Mouse (Mus musculus) intestine, postnatal 0 days (tissue): Measurements from ENCODE around the gene Slc4a1. TPM values are rescaled to one million over a fixed set of nuclear protein-coding genes. Genes with fewer than 3 reads are reported as not detected.

Experiments
- ATAC-seq: fragments of 200-750 bp; cut with Nextera tagmentation; 2 replicates; pipeline ENCODE4 v1.8.0; 2017; ENCODE audit warnings: mild to moderate bottlenecking, moderate TSS enrichment, moderate library complexity
- H3K27ac ChIP-seq: fragments of 300-500 bp; sonication (generic); 2 replicates; pipeline ENCODE4 v1.5.1; 2014; ENCODE audit warnings: mild to moderate bottlenecking, low read depth, low read length, moderate library complexity
- H3K27me3 ChIP-seq: fragments of 300-500 bp; sonication (generic); replicated peaks from 2 replicates; pipeline ENCODE4 v1.6.1; 2014; ENCODE audit warnings: low read length, mixed read lengths; ENCODE audit not compliant: control insufficient read depth, insufficient read depth
- H3K36me3 ChIP-seq: fragments of 300-500 bp; sonication (generic); 2 replicates; pipeline ENCODE4 v1.6.1; 2014; ENCODE audit warnings: mild to moderate bottlenecking, moderate library complexity; ENCODE audit not compliant: control insufficient read depth, insufficient read depth
- H3K4me1 ChIP-seq: fragments of 300-500 bp; sonication (generic); replicated peaks from 2 replicates; pipeline ENCODE4 v1.6.1; 2014; ENCODE audit warnings: antibody characterized with exemption, low read length, mixed read lengths; ENCODE audit not compliant: control insufficient read depth, insufficient read depth
- H3K4me2 ChIP-seq: fragments of 300-500 bp; sonication (generic); replicated peaks from 2 replicates; pipeline ENCODE4 v1.6.1; 2014; ENCODE audit warnings: low read depth, mild to moderate bottlenecking, moderate library complexity
- H3K4me3 ChIP-seq: fragments of 300-500 bp; sonication (generic); 2 replicates; pipeline ENCODE4 v1.5.1; 2014; ENCODE audit warnings: low read depth, low read length
- H3K9ac ChIP-seq: fragments of 300-500 bp; sonication (generic); 2 replicates; pipeline ENCODE4 v1.6.1; 2014; ENCODE audit warnings: mild to moderate bottlenecking, low read depth, low read length
- H3K9me3 ChIP-seq: fragments of 300-500 bp; sonication (generic); 2 replicates; pipeline ENCODE4 v1.6.1; 2016; ENCODE audit warnings: mixed run types; ENCODE audit not compliant: control insufficient read depth
- CTCF ChIP-seq: sonication (generic); IDR thresholded peaks from 2 replicates; pipeline ENCODE4 v1.5.1; 2016; ENCODE audit warnings: low read depth, mild to moderate bottlenecking, control low read depth, antibody characterized with exemption, moderate library complexity
- WGBS: fragments of 180-500 bp; shearing (Covaris S2); extraction: QIAGEN DNeasy Blood & Tissue Kit; methylation state at CpG from one replicate; pipeline ENCODE4 v1.1.7; 2014; 5-methylcytosine and 5-hydroxymethylcytosine counted together
- polyA plus RNA-seq: library from polyadenylated mRNA; unstranded; fragments of >200 nt; fragmentation: Nextera tagmentation; extraction: Ambion mirVana; gene quantifications from 2 replicates; pipeline ENCODE4 v1.2.1, GENCODE M21; 2015

Gene Slc4a1
- polyA plus RNA-seq, 1 experiment from 2014 or later: 0.29 TPM

- Histone ChIP-seq H3K27ac (no peak overlapping the region), H3K27me3 (no peaks in the 10 kb centered on the region), H3K9me3 (no peaks in the 10 kb centered on the region), H3K36me3 (no peaks in the 10 kb centered on the region), H3K4me2 (no peak overlapping the region), H3K4me3 (no peak overlapping the region), H3K4me1 (peaks cover 5% of the 10 kb centered on the region; the same call in 1 of the 2 replicates), H3K9ac (no peak overlapping the region)
- 46% methylated on average over 14 of the region's 14 CpGs for WGBS
- no peak for TF ChIP-seq CTCF
- no peak for ATAC-seq
Measured at GRCm38 (mm10) chr11:102372936-102373335, 6.9 kb upstream of the Slc4a1 start.

- WGBS: 84% methylated on average over 12 of the region's 12 CpGs
- no peak for TF ChIP-seq CTCF
- Histone ChIP-seq H3K9me3 (no peaks in the 10 kb centered on the region), H3K4me1 (peaks cover 5% of the 10 kb centered on the region; the same call in 1 of the 2 replicates), H3K27me3 (no peaks in the 10 kb centered on the region), H3K4me3 (no peak overlapping the region), H3K27ac (no peak overlapping the region), H3K4me2 (no peak overlapping the region), H3K9ac (no peak overlapping the region), H3K36me3 (no peaks in the 10 kb centered on the region)
- ATAC-seq: no peak
Measured at GRCm38 (mm10) chr11:102371926-102372685, 6.1 kb upstream of the Slc4a1 start.

- H3K27ac ChIP-seq: no peak overlapping the region
- H3K27me3 ChIP-seq: 0 out of 2 replicates have a peak, but pooled peaks cover 2% of the 10 kb centered on the region
- no peaks in the 10 kb centered on the region for H3K36me3 ChIP-seq
- no peak for ATAC-seq
- H3K4me1 ChIP-seq: 0 out of 2 replicates have a peak, but pooled peaks cover 1% of the 10 kb centered on the region
- no peaks in the 10 kb centered on the region for H3K9me3 ChIP-seq
- no peak overlapping the region for H3K9ac ChIP-seq
- WGBS: 44% methylated on average over 7 of the region's 7 CpGs
- no peak overlapping the region for H3K4me2 ChIP-seq
- TF ChIP-seq CTCF: no peak
- no peak overlapping the region for H3K4me3 ChIP-seq
Measured at GRCm38 (mm10) chr11:102370285-102370684, 4.3 kb upstream of the Slc4a1 start.

- Histone ChIP-seq H3K4me3 (no peak overlapping the region), H3K9ac (no peak overlapping the region), H3K36me3 (no peaks in the 10 kb centered on the region), H3K9me3 (no peaks in the 10 kb centered on the region), H3K4me1 (no peaks in the 10 kb centered on the region), H3K27ac (no peak overlapping the region), H3K4me2 (no peak overlapping the region), H3K27me3 (0 out of 2 replicates have a peak, but pooled peaks cover 2% of the 10 kb centered on the region)
- ATAC-seq: no peak
- 67% methylated on average over 4 of the region's 4 CpGs for WGBS
- no peak for TF ChIP-seq CTCF
Measured at GRCm38 (mm10) chr11:102369263-102369662, 3.3 kb upstream of the Slc4a1 start.

- Histone ChIP-seq H3K27ac (no peak overlapping the region), H3K36me3 (no peaks in the 10 kb centered on the region), H3K4me3 (no peak overlapping the region), H3K27me3 (0 out of 2 replicates have a peak, but pooled peaks cover 2% of the 10 kb centered on the region), H3K4me1 (no peaks in the 10 kb centered on the region), H3K4me2 (no peak overlapping the region), H3K9me3 (no peaks in the 10 kb centered on the region), H3K9ac (no peak overlapping the region)
- ATAC-seq: no peak
- 85% methylated on average over 5 of the region's 5 CpGs for WGBS
- no peak for TF ChIP-seq CTCF
Measured at GRCm38 (mm10) chr11:102368347-102368746, 2.3 kb upstream of the Slc4a1 start.

- Histone ChIP-seq H3K4me1 (no peaks in the 10 kb centered on the region), H3K4me2 (no peak overlapping the region), H3K27ac (no peak overlapping the region), H3K9me3 (no peaks in the 10 kb centered on the region), H3K36me3 (no peaks in the 10 kb centered on the region), H3K4me3 (no peak overlapping the region), H3K27me3 (0 out of 2 replicates have a peak, but pooled peaks cover 2% of the 10 kb centered on the region), H3K9ac (no peak overlapping the region)
- no peak for TF ChIP-seq CTCF
- ATAC-seq: no peak
- WGBS: 70% methylated on average over 9 of the region's 9 CpGs
Measured at GRCm38 (mm10) chr11:102367504-102368280, 1.7 kb upstream of the Slc4a1 start.
